Mouse (Mus musculus) left cerebral cortex, adult 2 months (tissue): ENCODE results near the gene Msantd2. TPM values are rescaled to one million over a fixed set of nuclear protein-coding genes. Genes with fewer than 3 reads are reported as not detected.

Source experiments
- DNase-seq, 2 experiments: peaks; one replicate each; pipeline ENCODE4 v3.0.0; 2021 to 2022; ENCODE audit warnings: low spot score in 2 of 2, mixed read lengths in 1 of 2; ENCODE audit errors: extremely low spot score in 1 of 2
- H3K27ac ChIP-seq: fragments of 200-600 bp; 2 replicates; pipeline ENCODE4 v1.8.1; 2022
- H3K4me3 ChIP-seq: fragments of 200-600 bp; 2 replicates; pipeline ENCODE4 v1.8.1; 2022
- CTCF ChIP-seq: fragments of 200-600 bp; IDR thresholded peaks from 2 replicates; pipeline ENCODE4 v1.8.1; 2022; ENCODE audit warnings: antibody characterized with exemption, mild to moderate bottlenecking, moderate library complexity
- intact Hi-C: fragments of 180-260 bp; cut with DNase I; formaldehyde crosslinking; loops from one replicate; pipeline ENCODE4 v1.15.1; 2025
- total RNA-seq, 2 experiments: library from RNA; stranded (reverse); gene quantifications; 2 replicates each; pipeline ENCODE4 v1.2.3; 2021

The Msantd2 gene
- total RNA-seq, 2 experiments from 2014 or later = 21.4 to 26.7 TPM

- Histone ChIP-seq H3K27ac (no peak overlapping the region), H3K4me3 (no peak overlapping the region)
- intact Hi-C loops = no loop called here
- DNase-seq = no peak
- peak; percentile 30 for TF ChIP-seq CTCF
Measured at GRCm38 (mm10) chr9:37512097-37512496, 23.0 kb downstream of the Msantd2 start.

- TF ChIP-seq CTCF = no peak
- intact Hi-C loops = no loop called here
- no peak for DNase-seq
- peak overlapping the region; percentile 73 for H3K27ac ChIP-seq
- H3K4me3 ChIP-seq = no peak overlapping the region
Measured at GRCm38 (mm10) chr9:37514456-37514855, 25.3 kb downstream of the Msantd2 start.

DNA sequence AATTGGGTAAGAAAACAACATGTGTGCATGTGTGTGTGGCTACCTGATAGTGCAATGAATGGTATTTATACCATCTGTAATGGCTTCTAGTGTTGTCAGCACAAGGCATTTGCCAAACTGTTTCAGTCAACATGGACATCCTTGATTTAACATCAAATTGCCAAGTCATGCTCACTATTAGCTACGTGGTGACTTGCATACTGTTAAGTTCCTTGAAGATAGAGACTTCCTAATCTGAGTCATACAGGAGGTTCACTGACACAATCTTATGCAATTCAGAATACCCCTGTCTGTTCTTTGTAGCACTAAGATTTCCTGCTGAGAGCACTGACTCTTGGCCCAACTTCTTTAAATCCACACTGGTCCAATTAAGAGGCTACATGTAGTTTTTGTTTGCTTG, 28.3 kb downstream of the Msantd2 start:
- intact Hi-C loops = no loop called here
- Histone ChIP-seq H3K4me3 (no peak overlapping the region), H3K27ac (peak overlapping the region; percentile 61)
- TF ChIP-seq CTCF = no peak
- DNase-seq = no peak

- peak overlapping the region; percentile 61 for H3K27ac ChIP-seq
- H3K4me3 ChIP-seq = no peak overlapping the region
- DNase-seq = no peak
- TF ChIP-seq CTCF = no peak
- intact Hi-C loops = no loop called here
Measured at GRCm38 (mm10) chr9:37518991-37519390, 29.9 kb downstream of the Msantd2 start.

DNA sequence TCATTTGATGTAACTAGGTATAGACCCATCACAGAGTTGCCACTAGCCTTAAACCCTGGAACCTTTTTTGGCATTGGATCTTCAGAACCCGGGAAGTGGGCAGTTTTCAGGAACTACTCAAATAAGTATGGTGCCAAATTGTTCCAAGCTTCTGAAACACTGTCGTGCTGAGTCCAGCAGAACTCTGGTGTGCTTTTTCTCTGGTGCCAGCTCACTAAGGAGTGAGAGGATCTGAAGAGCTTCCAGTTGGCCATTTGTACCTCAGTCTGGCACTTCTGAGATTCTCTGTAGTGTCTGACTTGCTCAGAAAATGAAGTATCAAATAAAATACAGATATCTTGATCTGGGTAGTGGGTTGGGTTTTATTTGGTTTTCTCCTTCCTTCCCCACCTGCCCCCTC, 30.9 kb downstream of the Msantd2 start:
- TF ChIP-seq CTCF = no peak
- intact Hi-C loops = no loop called here
- H3K27ac ChIP-seq = peak overlapping the region; percentile 61; the same call in 1 of the 2 replicates

DNA sequence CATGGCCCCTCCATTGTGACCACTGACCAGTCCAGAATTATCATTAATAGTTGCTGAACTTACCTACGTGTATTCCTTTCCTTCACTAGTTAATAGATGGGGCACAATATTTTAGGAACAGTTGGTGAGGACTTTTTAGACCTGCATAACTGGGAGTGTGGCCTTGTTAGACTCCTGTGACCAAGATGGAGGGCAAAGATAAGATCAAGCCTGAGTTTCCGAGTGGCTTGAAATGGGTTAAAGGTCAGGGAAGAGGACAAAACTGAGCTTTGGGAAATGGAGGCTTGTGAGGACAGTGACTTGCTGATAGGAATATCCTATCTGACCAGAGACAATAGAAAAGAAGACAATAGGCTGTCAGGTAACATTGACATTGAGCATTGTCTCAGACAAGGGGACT, 36.3 kb downstream of the Msantd2 start:
- TF ChIP-seq CTCF = no peak
- Histone ChIP-seq H3K27ac (no peak overlapping the region), H3K4me3 (no peak overlapping the region)
- DNase-seq = no peak
- intact Hi-C loops = no loop called here

More for the DNA sequence above, 30.9 kb downstream of the Msantd2 start:
- DNase-seq = no peak
- H3K4me3 ChIP-seq = no peak overlapping the region

GRCm38 (mm10) chr9:37526443-37527395, 37.6 kb downstream of the Msantd2 start:
- H3K27ac ChIP-seq = peak overlapping the region; percentile 45
- no peak for DNase-seq
- peak overlapping the region; percentile 36 for H3K4me3 ChIP-seq
- intact Hi-C loops = no loop called here
- TF ChIP-seq CTCF = peak; percentile 47

- intact Hi-C loops = no loop called here
- H3K4me3 ChIP-seq = peak within 1 kb of the TSS; percentile 42
- no peak for DNase-seq
- no peak for TF ChIP-seq CTCF
- peak within 1 kb of the TSS; percentile 84 for H3K27ac ChIP-seq
Measured at GRCm38 (mm10) chr9:37527396-37528224, 38.5 kb downstream of the Msantd2 start, which contains the start of gene Esam. Esam (plus strand) TSS chr9:37528078.

GRCm38 (mm10) chr9:37528225-37528970, 39.3 kb downstream of the Msantd2 start:
- Histone ChIP-seq H3K4me3 (peak overlapping the region; percentile 42), H3K27ac (peak overlapping the region; percentile 84)
- DNase-seq = no peak
- intact Hi-C loops = no loop called here
- no peak for TF ChIP-seq CTCF

DNA sequence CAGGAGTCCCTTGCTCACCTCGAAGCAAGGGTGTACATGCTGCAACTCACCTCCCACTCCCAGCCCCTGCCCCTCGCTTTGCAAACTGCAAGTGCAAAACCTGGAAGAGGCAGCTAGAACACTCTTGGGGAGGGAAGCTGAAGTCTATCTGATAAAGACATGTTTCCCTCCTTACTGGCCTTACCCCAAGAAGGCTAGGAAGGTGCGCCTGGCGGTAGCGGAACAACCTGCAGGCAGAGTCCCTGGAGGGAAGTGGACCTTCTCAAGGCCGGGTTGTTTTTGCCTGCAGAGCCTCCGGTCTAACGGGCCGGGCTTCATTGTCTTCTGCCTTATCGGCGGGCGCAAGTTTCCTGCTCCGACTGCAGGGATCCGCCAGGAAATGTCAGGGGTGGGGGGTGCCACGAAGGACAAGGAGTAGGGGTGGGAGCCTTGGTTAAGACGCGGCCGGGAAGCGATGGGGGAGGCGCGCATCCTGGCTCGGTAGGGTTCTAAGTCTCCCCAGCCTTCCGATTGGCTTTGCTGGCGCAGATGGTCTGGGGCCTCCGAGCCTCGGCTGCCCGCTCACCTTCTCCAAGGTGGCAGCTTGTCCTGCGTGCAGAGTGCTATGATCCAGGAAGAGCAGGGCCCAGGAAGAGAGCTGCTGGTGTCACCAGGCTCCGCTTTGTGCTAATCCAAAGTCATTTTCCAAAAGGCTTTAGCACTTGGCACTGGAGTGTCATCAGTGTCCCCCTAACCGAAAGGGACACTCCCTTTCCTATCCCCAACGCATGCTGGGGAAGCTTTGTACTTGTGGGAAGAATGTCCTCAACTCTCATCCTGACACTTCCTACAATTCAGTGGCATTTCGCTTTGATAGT, 41.1 kb downstream of the Msantd2 start:
- TF ChIP-seq CTCF = peak; percentile 45
- intact Hi-C loops = no loop called here
- peak overlapping the region; percentile 42 for H3K4me3 ChIP-seq
- peak overlapping the region; percentile 84 for H3K27ac ChIP-seq
- DNase-seq = no peak
